In the genomic region with DNA sequence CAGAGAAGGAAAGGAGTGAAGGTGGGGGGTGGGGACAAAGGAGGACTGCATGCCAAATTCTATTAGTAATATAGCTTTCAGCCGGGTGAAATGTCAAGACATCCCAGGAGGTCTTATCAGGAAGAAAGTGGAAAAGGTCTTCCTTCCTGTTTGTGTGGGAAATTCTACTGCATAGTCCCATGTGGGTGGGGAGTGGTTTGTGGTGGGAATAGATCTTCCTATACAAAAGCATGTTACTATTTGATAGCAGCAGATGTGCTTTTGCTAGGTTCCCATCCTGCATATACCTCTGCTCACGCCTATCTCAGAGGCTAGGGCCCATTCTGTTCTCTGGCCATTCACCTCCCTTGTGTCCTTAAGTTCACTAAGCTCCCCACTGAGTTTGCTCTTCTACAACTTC, we compare ENCODE assay signal across 20 mouse cellular contexts. TPM values are rescaled to one million over a fixed set of nuclear protein-coding genes. Genes with fewer than 3 reads are reported as not detected.
A peak's percentile ranks its signal among the peaks of the same experiment; 100 is the strongest.
DNase-seq lines count a peak whose midpoint lies in the region; ATAC-seq and TF ChIP-seq lines count a peak whose summit lies in the region.
"Had no signal": no experiment of that assay in that cellular context is flagged by ENCODE, and none has a peak within 500 bp of the region (broad histone marks: within the 10 kb centered on the region; RNA-seq: fewer than 3 reads in every experiment).

No protein-coding gene starts in this region.

- ATAC-seq in liver, embryonic 11.5 days (replicated peaks; ENCODE audit: low FRiP score): peak; percentile 80
- peak; percentile 29; the same call in 1 of the 2 replicates for ATAC-seq in liver, postnatal 0 days
- ATAC-seq: hindbrain, embryonic 16.5 days; intestine, embryonic 15.5 days had no signal

- no peak overlapping the region for H3K4me3 ChIP-seq in liver, embryonic 11.5 days (ENCODE audit: low read depth, low read length)
- no peak overlapping the region for H3K4me3 ChIP-seq in liver, postnatal 0 days (ENCODE audit: low read depth, low read length)
- H3K4me3 ChIP-seq: embryonic facial prominence, embryonic 12.5 days; heart, embryonic 10.5 days; intestine, embryonic 15.5 days; limb, embryonic 13.5 days; midbrain, embryonic 10.5 days had no signal

- H3K36me3 ChIP-seq in liver, embryonic 11.5 days (ENCODE audit: control insufficient read depth, insufficient read depth, low read length): no peaks in the 10 kb centered on the region
- no peaks in the 10 kb centered on the region for H3K36me3 ChIP-seq in liver, postnatal 0 days (replicated peaks; ENCODE audit: insufficient read depth, low read length)
- H3K36me3 ChIP-seq: embryonic facial prominence, embryonic 12.5 days; heart, embryonic 10.5 days; intestine, embryonic 15.5 days; limb, embryonic 13.5 days; midbrain, embryonic 10.5 days had no signal

- TF ChIP-seq EP300 in liver, postnatal 0 days (IDR thresholded peaks at IDR 0.05; ENCODE audit: low read depth): peak; percentile 52; the same call in 1 of the 2 replicates

- WGBS in liver, embryonic 11.5 days: 27% methylated on average over 2 of the region's 2 CpGs
- 27% methylated on average over 2 of the region's 2 CpGs for WGBS in liver, postnatal 0 days (ENCODE audit: insufficient replicate concordance)

- H3K27ac ChIP-seq in liver, embryonic 11.5 days (ENCODE audit: low read depth, low read length): no peak overlapping the region; the same call in 1 of the 2 replicates
- H3K27ac ChIP-seq in liver, postnatal 0 days (ENCODE audit: low read depth): no peak overlapping the region
- H3K27ac ChIP-seq: embryonic facial prominence, embryonic 12.5 days; heart, embryonic 10.5 days; intestine, embryonic 15.5 days; limb, embryonic 13.5 days; midbrain, embryonic 10.5 days had no signal

- H3K9ac ChIP-seq in liver, embryonic 11.5 days (ENCODE audit: low read depth, low read length): no peak overlapping the region
- no peak overlapping the region for H3K9ac ChIP-seq in liver, postnatal 0 days (replicated peaks)
- H3K9ac ChIP-seq: embryonic facial prominence, embryonic 12.5 days; intestine, embryonic 15.5 days; limb, embryonic 13.5 days; lung, embryonic 14.5 days had no signal

- H3K9me3 ChIP-seq in liver, embryonic 11.5 days (ENCODE audit: control insufficient read depth, low read length): no peaks in the 10 kb centered on the region
- H3K9me3 ChIP-seq in liver, postnatal 0 days (ENCODE audit: low read length): no peaks in the 10 kb centered on the region
- H3K9me3 ChIP-seq: embryonic facial prominence, embryonic 12.5 days; heart, embryonic 10.5 days; intestine, embryonic 15.5 days; limb, embryonic 13.5 days; midbrain, embryonic 10.5 days had no signal

- peaks cover 4% of the 10 kb centered on the region; the same call in 1 of the 2 replicates for H3K4me1 ChIP-seq in liver, embryonic 11.5 days (replicated peaks; ENCODE audit: control insufficient read depth, insufficient read depth, low read length)
- no peaks in the 10 kb centered on the region for H3K4me1 ChIP-seq in liver, postnatal 0 days (ENCODE audit: insufficient read depth)
- H3K4me1 ChIP-seq: embryonic facial prominence, embryonic 12.5 days; heart, embryonic 10.5 days; intestine, embryonic 15.5 days; limb, embryonic 13.5 days; midbrain, embryonic 10.5 days had no signal

- no peak for TF ChIP-seq CTCF in liver, postnatal 0 days (IDR thresholded peaks at IDR 0.05; ENCODE audit: low read depth)

- DNase-seq in 416B (ENCODE audit: low read depth) (peak; percentile 86), adipocyte (ENCODE audit: low spot score) (peak; percentile 48)
- DNase-seq in liver, embryonic 11.5 days (ENCODE audit: low spot score): peak; percentile 32
- no peak for DNase-seq in liver, postnatal 0 days
- no peak for DNase-seq in cerebellum, adult 11 months
- no peak for DNase-seq in heart, adult 18-20 months
- no peak for DNase-seq in gastrocnemius, postnatal 4 days (ENCODE audit: low spot score in 2 of 2)
- DNase-seq: cerebellum, adult 9-11 months; gastrocnemius, postnatal 36 days; heart, postnatal 4 days; kidney, adult 8-10 months; kidney, postnatal 36 days; lung, embryonic 14.5 days; thymus, postnatal 25 days had no signal

- no peaks in the 10 kb centered on the region for H3K27me3 ChIP-seq in liver, embryonic 11.5 days (replicated peaks; ENCODE audit: control insufficient read depth, insufficient read depth, low read length)
- no peaks in the 10 kb centered on the region for H3K27me3 ChIP-seq in liver, postnatal 0 days (ENCODE audit: insufficient read depth, low read length)
- H3K27me3 ChIP-seq: embryonic facial prominence, embryonic 12.5 days; intestine, embryonic 15.5 days; limb, embryonic 13.5 days had no signal

- no peak overlapping the region for H3K4me2 ChIP-seq in liver, embryonic 11.5 days
- H3K4me2 ChIP-seq in liver, postnatal 0 days (ENCODE audit: low read depth, low read length): no peak overlapping the region
- H3K4me2 ChIP-seq: embryonic facial prominence, embryonic 12.5 days; intestine, embryonic 15.5 days; limb, embryonic 13.5 days; lung, embryonic 14.5 days had no signal

RNA-seq across cellular contexts. Expression of a gene that starts 16.6 kb away (rescaled TPM):
- polyA plus RNA-seq in liver, embryonic 11.5 days (2014; fragmentation: Nextera tagmentation; extraction: Ambion mirVana): 0.27 and 0.45 TPM in 2 replicates
- polyA plus RNA-seq in liver, postnatal 0 days (2015; fragmentation: Nextera tagmentation; extraction: Ambion mirVana): 0.93 and 1.8 TPM in 2 replicates
- 10 to 100 TPM; 13.3 to 16.9 TPM for total RNA-seq in heart, adult 18-20 months (2021)
- 100 to 1,000 TPM; 194 to 215 TPM for total RNA-seq in gastrocnemius, postnatal 4 days (2021)

RNA-seq across cellular contexts. Expression of a gene that starts 21.4 kb away (rescaled TPM):
- polyA plus RNA-seq in liver, embryonic 11.5 days (2014; fragmentation: Nextera tagmentation; extraction: Ambion mirVana): 0.74 and 1.1 TPM in 2 replicates
- 0.19 and 0.21 TPM in 2 replicates for polyA plus RNA-seq in liver, postnatal 0 days (2015; fragmentation: Nextera tagmentation; extraction: Ambion mirVana)
- 1 to 10 TPM; 1.1 to 1.3 TPM for total RNA-seq in heart, adult 18-20 months (2021)
- total RNA-seq in gastrocnemius, postnatal 4 days (2021): 1 to 10 TPM in 1 of 2 experiments, under 1 TPM in 1; 0.93 to 1.5 TPM

RNA-seq across cellular contexts. Expression of a gene that starts 47.0 kb away (rescaled TPM):
- polyA plus RNA-seq in liver, embryonic 11.5 days (2014; fragmentation: Nextera tagmentation; extraction: Ambion mirVana): 1.2 and 2.2 TPM in 2 replicates
- 1.3 and 1.6 TPM in 2 replicates for polyA plus RNA-seq in liver, postnatal 0 days (2015; fragmentation: Nextera tagmentation; extraction: Ambion mirVana)
- total RNA-seq in heart, adult 18-20 months (2021): 10 to 100 TPM; 65.6 to 70.9 TPM
- 100 to 1,000 TPM; 194 to 208 TPM for total RNA-seq in gastrocnemius, postnatal 4 days (2021)

RNA-seq across cellular contexts. Expression of a gene that starts 56.3 kb away (rescaled TPM):
- 0.44 and 0.56 TPM in 2 replicates for polyA plus RNA-seq in liver, embryonic 11.5 days (2014; fragmentation: Nextera tagmentation; extraction: Ambion mirVana)
- 0.31 and 0.38 TPM in 2 replicates for polyA plus RNA-seq in liver, postnatal 0 days (2015; fragmentation: Nextera tagmentation; extraction: Ambion mirVana)
- 10 to 100 TPM; 13.2 to 15.1 TPM for total RNA-seq in heart, adult 18-20 months (2021)
- 10 to 100 TPM; 11.7 to 14.8 TPM for total RNA-seq in gastrocnemius, postnatal 4 days (2021)

Comparison
In these comparisons a context has a peak if more than half of its experiments do, and no peak if none do; other contexts are left out.
1. DNase-seq: peak in 416B (single experiment), adipocyte (single experiment) and liver, embryonic 11.5 days (single experiment); none in liver, postnatal 0 days (single experiment), cerebellum, adult 11 months (single experiment), heart, adult 18-20 months (0 of 2) and gastrocnemius, postnatal 4 days (0 of 2).
2. RNA of a gene that starts 16.6 kb away (total RNA-seq): 194 to 215 TPM in gastrocnemius, postnatal 4 days; 13.3 to 16.9 TPM in heart, adult 18-20 months; every median in the first group is over 10 times any median in the second.